Mouse (Mus musculus) lung, adult 2 months (tissue): ENCODE results near the gene Cort.

Experiments
- CTCF ChIP-seq: fragments of 200-500 bp; IDR thresholded peaks from 2 replicates; pipeline ENCODE4 v1.5.1; 2011; ENCODE audit warnings: mild to moderate bottlenecking, low read length, control low read depth; ENCODE audit not compliant: insufficient read depth
- POLR2A ChIP-seq: fragments of 200-500 bp; IDR thresholded peaks from 2 replicates; pipeline ENCODE4 v1.6.1; 2011; ENCODE audit warnings: low read depth, mild to moderate bottlenecking, control low read depth, low read length, borderline replicate concordance; ENCODE audit errors: extremely low read depth

DNA sequence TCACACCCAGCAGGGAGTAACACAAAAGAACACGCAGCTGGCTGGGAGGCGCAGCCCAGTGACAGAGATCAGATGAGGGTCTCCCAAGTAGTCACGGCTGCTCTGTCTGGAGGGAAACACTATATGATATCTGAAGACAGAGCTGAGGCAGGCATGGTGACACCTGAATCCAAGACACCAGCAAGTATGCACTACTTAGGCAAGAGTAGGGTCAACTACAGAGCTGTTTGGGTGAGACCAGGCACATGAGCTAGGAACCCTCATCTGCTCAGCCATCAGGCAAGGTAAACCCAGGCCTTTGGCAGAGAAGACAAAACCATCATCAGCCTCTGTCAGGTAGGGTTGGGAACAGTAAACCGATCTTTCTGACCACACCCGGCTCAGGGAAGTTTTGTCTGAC is 6.8 kb upstream of the Cort start:
- TF ChIP-seq POLR2A (no peak), CTCF (no peak)
